Mouse (Mus musculus) gastrocnemius, postnatal 36 days (tissue): ENCODE data around the gene Gm17662. TPM values are rescaled to one million over a fixed set of nuclear protein-coding genes. Genes with fewer than 3 reads are reported as not detected.

Experiments used
- DNase-seq, 2 experiments: peaks; one replicate each; pipeline ENCODE4 v3.0.0; 2022
- intact Hi-C: fragments of 180-260 bp; cut with DNase I; formaldehyde crosslinking; loops from one replicate; pipeline ENCODE4 v1.15.1; 2025
- long read RNA-seq, 2 experiments: library from polyadenylated mRNA; stranded (forward); transcript quantifications; one replicate each; pipeline ENCODE4 v2.0.0; 2021
- total RNA-seq, 2 experiments: library from RNA; stranded (reverse); gene quantifications; 2 replicates each; pipeline ENCODE4 v1.2.3; 2021

Gm17662 gene
- total RNA-seq = not detected
- long read RNA-seq, experiment 1 = 0 reads
- long read RNA-seq, experiment 2 = 0 reads

DNA sequence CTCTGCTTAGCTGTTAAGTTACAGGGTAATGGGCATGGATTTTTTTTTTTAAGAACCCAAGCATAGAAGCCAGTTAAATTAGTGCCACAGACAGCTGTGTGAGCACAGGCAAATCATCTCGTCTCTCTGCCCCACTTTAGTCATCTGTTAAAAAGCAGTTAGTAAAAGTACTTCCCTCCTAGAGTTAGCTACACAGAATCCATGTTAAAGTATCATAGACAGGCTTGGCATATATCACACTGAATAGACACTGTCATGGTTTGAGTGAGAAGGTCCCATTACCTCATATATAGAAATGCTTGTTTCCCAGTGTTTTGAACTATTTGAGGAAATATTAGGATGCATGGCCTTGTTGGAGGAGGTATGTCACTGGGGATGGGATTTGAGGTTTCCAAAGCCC is at the start of gene Gm17662:
Gene Gm17662 (plus strand): TSS at position 301 of the 400 bp plus-strand sequence.
- intact Hi-C loops = no loop called here
- no peak for DNase-seq

DNA sequence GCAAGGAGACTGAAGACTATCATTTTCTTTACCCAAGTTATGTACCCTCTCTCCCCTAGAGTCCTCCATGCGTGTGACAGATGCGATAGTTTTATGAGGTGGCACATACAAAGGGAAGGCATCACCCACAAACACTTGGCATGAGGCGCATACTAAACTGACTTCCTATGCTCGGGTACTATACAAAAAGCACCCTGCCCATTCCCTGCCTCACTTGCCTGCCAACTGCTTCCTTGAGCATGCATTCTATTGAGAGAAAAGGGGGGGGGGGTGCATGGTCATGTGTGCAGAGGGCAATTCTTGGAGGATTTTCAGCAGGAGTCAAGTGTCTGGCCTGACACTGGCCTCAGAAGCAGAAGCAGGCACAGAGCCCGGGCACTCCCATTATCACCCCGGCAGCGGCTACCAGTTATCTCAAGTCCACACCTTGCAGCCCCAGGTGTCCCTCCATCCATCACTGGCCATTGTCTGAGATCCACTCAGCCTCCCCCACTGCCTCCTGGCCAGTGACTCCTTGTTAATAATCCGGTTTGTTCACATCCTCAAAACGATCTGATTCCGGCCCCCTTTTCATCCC is 46.3 kb upstream of the Gm17662 start:
- no peak for DNase-seq
- intact Hi-C loops = no loop called here

DNA sequence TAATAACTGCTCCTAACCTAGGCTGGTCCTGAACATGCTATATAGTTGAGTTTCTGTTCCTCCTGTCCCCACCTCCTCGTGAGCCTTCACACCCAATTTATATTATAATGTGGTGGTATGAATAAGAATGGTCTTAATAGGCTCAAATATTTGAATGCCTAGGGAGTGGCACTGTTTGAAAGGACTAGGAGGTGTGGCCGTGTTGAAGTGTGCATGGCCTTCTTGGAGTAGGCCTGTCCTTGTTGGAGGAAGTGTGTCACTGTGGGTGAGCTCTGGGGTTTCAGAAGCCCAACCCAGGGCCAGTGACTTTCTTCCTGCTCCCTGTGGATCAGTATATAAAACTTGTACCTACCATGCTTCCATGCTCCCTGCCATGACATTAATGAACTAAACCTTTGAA is 43.5 kb upstream of the Gm17662 start:
- DNase-seq = no peak

DNA sequence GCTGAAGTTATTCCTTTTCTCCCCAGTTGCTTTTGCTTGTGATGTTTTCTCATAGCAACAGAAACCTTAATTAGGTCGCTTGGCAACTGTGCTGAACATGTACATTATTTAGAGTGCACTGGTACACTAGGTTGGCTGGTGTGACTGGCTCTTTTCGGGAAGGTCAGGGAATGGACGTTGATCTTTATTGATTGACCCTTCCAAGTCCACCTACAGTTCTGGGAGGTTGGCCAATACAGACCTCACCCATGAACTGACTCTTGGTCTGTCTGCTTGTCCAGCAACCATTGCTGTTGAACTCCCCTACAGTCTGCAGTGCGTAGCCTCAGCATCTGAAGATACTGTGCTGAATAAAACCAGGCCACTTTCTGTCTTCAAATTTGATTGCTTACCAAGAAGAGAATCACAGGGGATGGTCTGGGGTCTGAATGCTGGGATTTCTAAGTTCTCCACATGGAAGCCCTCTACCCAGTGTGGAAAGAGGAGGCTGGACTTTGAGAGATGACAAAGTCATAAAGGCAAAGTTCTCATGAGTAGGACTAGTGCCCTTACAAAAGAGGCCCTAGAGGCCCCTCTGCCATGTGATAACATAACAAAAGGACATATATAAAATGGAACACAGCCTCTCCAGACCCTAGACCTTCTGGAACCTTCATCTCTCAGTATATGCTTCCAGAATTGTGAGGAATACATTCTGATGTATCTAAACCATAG is 40.5 kb upstream of the Gm17662 start:
- intact Hi-C loops = no loop called here
- no peak for DNase-seq

More for the DNA sequence above, 43.5 kb upstream of the Gm17662 start:
- intact Hi-C loops = no loop called here

DNA sequence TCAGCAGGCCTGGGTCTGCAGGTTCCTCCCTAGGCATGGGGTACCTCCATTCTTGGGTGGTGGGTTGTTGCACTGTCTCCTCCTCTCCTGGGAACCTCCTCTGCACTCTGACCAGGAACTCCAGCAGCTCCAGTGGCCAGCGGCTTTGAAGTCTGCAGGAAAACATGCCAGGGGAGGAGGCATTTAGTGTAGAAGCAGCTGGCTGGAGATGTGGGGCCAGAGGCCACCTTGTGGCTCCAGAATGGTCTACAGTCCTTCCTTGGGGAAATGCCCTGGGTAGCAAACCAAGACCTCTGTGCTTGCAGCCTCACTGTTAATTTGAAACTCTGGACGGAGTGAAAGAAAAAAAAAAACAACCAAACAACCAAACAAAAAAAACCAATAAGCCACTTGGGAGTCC is 39.6 kb upstream of the Gm17662 start:
- intact Hi-C loops = no loop called here
- DNase-seq = no peak

DNA sequence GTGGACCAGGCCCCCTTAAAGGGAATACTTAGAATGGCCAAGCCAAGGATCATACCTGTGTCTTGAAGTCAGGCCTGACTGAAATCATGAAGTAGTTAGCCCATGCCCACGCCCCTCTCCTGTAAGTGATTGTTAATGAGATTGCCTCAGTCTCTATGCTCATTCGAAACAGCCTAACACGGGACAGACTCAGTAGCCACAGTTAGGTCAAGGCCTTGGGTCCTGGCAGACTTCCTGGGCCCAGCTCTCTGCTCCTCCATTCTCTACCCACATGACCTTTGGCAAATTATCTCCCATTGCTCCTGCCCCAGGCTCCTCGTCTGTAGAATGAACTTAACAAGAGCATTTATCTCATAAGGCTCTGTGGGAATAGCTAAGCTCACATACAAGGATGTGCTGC is 38.1 kb upstream of the Gm17662 start:
- DNase-seq = no peak
- intact Hi-C loops = no loop called here

DNA sequence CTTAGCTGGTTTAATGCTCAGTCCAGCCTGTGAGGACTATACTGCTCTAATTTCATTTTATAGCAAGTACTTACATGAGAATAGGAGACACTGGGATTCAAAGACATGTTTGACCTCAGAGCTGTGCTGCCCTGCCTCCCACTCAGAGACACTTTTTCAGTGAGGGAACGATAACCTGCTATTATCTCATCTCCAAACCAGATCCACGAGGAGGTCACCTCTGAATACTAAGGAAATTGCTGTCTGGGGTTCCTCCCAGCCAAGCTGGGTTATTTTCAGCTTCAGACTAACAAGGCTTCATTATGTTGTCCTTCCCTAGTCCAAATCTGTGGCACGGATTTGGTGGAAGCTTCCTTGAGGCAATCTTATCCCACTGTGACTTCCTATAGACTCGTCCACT is 37.2 kb upstream of the Gm17662 start:
- intact Hi-C loops = no loop called here
- no peak for DNase-seq

DNA sequence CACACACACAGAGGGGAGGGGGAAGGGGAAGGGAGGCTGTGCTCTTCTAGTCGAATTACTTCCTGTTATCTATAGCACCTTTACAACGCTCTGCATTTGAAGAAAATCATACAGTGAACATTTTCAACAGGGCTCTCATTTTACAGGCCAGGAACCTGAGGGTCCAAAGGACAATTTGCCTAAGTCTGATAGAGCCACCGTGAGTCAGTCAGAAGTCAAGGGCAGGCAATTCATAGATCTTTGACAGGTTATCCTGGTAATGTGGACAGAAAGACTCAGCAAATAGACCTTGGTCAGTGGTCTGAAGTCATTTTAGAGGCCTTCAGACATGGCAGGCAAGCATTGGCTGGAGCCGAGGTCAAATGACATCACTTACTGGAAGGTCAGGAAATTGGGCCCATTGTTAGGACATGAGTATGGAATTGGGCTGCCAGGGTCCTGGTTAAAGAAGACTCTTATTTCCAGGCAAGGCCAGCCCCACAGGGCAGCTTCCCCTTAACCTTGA is 33.5 kb upstream of the Gm17662 start:
- no peak for DNase-seq
- intact Hi-C loops = no loop called here

DNA sequence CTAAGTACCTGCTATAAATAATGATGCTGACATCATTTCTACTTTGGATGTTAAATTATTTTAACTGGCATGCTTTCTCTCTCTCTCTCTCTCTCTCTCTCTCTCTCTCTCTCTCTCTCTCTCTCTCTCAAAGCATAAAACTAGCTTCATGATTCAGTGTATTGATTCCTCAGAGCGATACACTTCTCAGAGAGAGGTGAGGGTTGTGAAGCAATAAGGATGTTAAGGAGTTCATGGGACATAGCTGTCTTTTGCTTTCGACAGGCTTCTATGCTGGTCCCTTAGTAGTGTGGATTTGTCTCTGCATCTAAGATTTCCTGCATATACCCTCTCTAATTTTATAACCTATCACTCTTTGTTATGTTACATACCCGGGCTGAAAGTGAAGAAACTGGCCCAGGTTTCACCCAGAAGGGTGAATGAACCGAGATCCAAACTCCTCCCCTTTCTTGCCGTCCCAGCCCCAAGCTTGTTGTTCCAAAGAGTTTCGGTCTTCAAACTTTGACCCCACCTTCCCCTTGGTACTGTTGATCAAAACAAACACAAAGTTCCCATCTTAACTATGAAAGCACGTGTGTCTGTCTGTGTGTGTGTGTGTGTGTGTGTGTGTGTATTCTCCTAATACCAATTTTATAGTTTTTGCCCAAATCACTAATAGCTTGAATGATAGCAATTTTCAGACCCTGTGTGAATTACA is 32.6 kb upstream of the Gm17662 start:
- intact Hi-C loops = no loop called here
- DNase-seq = no peak

DNA sequence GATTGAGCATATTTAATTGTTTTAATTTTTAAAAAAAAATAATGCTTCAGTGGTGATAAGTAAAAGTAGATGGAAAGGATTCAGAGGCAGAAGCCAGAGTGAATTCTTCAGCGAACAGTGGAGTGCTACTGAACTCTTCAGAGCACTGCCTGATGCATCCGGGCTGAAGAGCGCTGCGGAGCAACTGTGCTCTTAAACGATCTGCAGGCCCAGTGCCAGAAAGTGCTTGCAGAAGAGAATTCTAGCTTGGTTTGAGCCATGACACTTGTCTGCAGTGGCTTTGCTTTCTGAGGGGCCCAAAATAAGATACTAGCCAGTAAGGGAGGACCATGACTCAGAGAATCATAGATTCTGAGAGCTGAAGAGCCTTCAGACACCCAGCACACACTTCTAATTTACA is 28.2 kb upstream of the Gm17662 start:
- intact Hi-C loops = no loop called here
- DNase-seq = no peak

DNA sequence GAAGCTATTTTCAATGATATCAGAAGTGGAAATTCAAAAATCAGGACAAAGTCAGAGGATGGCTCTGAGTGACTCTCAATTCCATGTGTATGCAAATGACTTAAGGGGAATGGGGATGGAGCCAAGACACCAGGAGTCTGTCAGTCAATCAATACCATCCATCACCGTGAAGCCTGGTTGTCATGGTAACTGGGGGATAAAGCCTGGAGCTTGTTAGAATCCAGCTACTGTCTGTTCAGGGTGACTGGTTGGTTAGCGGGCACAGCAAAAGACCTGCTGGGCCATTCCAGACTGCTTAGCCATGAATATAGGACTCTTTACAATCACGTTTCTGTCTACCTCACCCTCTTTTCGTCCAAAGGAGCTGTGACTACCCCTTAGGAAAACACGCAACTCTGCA is 22.0 kb upstream of the Gm17662 start:
- intact Hi-C loops = no loop called here

DNA sequence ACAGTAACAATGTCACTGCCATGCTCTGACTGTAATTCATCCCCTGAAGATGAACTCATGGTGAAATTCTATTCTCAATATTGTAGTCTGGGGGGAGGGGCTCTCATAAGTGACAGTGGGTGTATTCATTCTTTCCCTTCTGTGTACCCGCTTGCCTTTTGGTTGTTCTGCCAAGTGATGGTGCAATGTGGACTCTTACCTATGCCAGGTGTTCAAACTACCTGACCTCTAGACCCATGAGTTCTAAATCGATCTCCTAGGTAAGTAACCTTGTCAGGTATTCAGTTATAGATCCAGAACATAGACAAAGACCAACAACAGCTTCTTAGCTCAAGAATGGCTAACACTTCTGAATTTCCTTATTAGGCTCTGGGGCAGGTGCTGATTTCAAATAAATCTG is 18.8 kb upstream of the Gm17662 start:
- DNase-seq = no peak
- intact Hi-C loops = no loop called here

More for the DNA sequence above, 22.0 kb upstream of the Gm17662 start:
- no peak for DNase-seq

DNA sequence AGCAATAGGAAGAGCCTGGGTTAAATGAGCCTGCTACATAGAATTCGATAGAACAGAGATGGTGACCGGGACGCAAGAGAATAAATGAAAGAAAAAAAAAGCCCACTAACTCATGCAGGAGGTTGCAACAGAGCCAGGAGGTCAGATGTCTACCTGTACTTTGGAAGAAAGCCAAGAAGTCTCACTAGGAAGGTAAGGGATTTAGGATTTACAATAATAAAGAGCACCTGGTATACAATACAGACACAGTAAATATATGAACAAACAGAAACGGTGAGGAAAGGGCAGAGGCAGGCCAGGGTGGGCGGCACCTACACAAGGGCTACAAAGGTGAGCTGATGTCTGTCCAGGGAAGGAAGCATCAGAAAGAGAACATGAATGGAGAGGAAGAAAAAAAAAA is 14.9 kb upstream of the Gm17662 start:
- no peak for DNase-seq

DNA sequence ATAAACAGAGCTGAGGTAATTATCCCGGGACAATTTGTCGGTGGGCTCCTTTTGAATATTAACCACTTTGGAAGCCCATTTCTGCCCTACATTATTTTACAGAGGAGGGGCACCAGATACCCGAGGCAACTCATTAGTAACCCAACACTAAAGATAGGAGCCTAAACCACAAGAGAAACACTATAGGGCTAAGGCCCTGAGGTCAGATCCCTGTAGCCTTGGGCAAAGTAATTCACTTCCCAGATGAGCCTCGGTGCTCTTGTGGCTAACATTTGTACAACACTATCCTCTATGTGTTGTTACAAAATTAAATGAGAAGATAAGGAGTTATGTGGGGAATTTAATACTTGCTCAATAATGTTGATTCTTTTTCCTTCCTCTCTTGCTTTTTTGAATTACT is 13.6 kb upstream of the Gm17662 start:
- DNase-seq = no peak
- intact Hi-C loops = no loop called here

More for the DNA sequence above, 14.9 kb upstream of the Gm17662 start:
- intact Hi-C loops = no loop called here

DNA sequence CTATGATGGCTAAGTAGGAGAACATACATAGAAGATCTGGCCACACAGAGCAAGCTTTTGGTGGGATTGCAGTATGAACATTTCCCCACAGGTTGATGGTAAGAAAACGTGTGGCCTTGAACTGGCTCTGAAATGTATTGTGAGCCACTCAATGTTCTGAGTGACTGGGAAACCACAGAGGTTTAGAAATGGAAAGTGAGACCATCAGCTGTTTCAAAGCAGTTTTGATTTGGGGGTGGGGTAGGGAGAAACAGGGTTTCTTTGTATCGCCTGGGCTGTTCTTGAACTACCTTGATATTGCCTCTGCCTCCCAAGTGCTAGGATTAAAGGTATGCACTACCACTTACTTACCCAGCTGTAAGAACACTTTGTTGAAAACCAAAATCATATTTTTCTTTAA is 1.9 kb upstream of the Gm17662 start:
- DNase-seq = no peak
- intact Hi-C loops = no loop called here

DNA sequence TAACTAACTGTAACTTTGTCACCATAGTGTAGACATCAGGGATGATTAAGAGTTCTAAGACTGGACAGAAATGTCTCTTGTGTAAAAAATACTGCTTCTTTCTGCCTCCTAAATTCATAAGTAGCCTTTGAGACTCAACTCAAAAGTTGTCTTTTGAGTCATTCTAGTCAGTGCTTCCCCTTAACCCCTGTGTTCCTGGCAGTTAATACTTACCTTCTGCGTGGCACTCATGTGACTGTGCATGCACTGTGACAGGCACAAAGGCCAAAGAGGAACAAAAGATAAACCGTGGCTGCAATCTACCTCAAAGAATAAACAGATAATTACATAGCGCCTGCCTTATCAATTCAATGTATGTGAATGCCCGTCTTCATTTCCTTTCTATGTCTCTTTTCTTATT is 694 bp downstream of the Gm17662 start:
- intact Hi-C loops = no loop called here
- DNase-seq = no peak

DNA sequence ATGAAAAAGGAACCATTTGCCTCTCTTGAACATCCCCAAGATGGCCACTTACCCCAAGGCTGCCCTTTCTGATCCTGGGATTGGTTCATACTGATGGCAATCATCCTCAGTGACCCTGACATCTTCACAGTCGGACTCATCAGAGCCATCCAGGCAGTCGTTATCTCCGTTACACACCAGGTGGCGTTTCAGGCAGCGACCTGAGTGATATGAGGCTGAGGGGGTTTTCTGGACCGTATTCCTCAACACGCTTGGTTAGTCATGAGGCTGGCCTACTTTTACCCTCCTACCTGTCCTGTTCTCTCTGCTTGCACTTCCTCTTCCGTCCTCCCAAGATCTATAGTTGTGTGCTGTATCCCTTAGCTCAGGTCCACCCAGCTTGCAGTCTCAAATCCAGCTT is 4.1 kb downstream of the Gm17662 start:
- no peak for DNase-seq
- intact Hi-C loops = no loop called here

DNA sequence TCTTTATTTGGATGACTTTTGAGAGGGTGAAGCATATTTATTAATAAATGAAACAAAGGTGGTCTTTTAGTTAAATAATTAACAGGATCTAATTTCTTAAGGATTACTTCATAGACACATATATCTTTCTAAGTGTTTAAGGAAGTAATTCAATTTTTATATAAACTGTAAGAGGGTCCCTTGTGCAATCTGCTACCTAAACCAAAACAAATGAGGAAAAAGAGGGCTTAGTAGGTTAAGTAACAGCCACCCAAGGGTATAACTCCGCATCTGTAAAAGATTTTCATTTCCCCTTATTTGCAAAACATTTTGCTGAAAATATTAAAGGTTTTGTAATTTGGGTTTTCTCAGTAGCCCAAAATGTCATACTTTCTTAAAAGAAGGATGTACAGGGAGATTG is 7.3 kb downstream of the Gm17662 start:
- intact Hi-C loops = no loop called here
- no peak for DNase-seq

DNA sequence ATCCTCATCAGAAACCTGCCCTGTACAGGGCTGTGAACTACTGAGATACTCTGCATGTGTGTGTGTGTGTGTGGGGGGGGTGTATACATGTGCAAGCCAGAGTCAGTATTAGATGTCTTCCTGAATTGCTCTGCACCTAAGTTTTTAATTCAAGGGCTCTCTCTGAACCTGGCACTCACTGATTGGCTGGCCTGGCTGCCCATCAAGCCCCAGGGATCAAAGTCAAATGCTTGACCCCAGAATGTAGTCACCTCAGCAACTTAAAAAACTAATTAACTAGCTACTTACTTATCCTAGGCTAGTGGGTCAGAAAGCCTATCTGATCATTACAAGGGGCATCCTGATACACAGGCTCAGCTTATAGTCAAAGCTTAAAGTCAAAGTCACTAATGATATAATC is 12.5 kb downstream of the Gm17662 start:
- DNase-seq = no peak
- intact Hi-C loops = no loop called here

DNA sequence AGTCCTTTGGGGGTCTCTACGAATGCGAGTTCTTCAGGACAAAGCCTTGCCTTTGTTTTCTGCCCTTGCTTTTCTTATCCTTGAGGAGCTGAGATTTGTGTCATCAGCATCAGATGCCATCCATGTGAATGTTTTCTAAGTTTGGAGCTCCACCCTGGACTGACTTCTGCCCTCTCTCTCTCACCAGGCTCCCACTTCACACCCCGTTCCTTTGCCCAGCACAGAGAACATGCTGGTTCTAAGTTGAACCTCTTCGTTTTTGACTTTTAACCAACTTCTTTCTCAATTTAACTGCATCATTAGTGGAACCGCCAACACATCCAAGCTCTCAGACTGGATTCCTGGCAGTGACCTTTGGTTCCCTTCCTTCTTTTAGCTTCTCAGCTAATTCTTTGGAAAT is 13.1 kb downstream of the Gm17662 start:
- intact Hi-C loops = no loop called here
- DNase-seq = no peak

DNA sequence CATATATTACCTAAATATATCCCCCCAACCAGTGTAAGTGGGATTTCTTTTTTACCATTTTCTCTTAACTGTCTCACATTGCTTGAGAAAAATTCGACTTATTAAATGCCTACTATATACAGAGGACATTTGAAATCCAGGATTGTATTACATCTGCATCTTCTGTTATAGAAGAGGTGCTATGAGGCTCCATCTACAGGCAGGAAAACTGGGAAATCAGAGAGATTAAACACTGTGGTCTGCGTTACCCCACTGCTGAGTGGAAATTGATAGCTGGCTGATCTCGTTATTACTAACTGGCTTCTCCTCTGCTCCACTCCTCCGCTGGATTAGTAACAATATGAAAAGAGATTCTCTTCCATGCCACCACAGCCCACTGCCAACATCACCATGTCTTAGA is 18.7 kb downstream of the Gm17662 start:
- DNase-seq = no peak
- intact Hi-C loops = no loop called here

DNA sequence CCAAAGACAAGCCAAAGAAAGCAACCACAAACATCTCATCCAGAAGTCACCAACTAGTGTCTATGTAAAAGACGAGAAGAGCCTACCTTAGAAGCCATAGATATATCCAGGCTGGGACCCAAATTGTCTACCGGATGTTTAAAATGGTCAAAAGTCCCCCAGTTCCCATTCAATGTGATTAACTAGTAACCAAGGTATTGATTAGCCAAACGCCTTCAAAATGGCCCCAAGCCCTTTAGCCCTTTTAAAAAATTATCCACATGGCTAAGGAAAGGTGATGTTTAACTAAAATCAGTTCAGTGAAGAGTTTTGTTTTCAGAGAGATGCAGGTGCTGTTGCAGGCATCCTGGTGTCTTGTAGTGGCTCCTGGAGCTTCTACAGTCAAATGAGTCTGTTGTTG is 19.2 kb downstream of the Gm17662 start, which contains the start of gene C8a:
Gene C8a (minus strand): TSS at position 76 of the 400 bp plus-strand sequence.
- intact Hi-C loops = no loop called here
- DNase-seq = no peak
